Mouse (Mus musculus) midbrain, embryonic 13.5 days (tissue): Measurements from ENCODE around the gene Cpsf4l. TPM values are rescaled to one million over a fixed set of nuclear protein-coding genes. Genes with fewer than 3 reads are reported as not detected.

ENCODE experiments used
- ATAC-seq: fragments of 200-750 bp; cut with Nextera tagmentation; 2 replicates; pipeline ENCODE4 v1.8.0; 2017; ENCODE audit warnings: mild to moderate bottlenecking, moderate TSS enrichment, moderate library complexity
- H3K27ac ChIP-seq: fragments of 300-500 bp; sonication (generic); 2 replicates; pipeline ENCODE4 v1.5.1; 2015; ENCODE audit warnings: inconsistent platforms, mild to moderate bottlenecking, moderate library complexity
- H3K27me3 ChIP-seq: fragments of 300-500 bp; sonication (generic); 2 replicates; pipeline ENCODE4 v1.6.1; 2015; ENCODE audit warnings: mild to moderate bottlenecking, inconsistent platforms
- H3K36me3 ChIP-seq: fragments of 300-500 bp; sonication (generic); 2 replicates; pipeline ENCODE4 v1.6.1; 2015; ENCODE audit warnings: mild to moderate bottlenecking, inconsistent platforms
- H3K4me1 ChIP-seq: fragments of 300-500 bp; sonication (generic); replicated peaks from 2 replicates; pipeline ENCODE4 v1.6.1; 2015; ENCODE audit warnings: inconsistent platforms
- H3K4me2 ChIP-seq: fragments of 300-500 bp; sonication (generic); replicated peaks from 2 replicates; pipeline ENCODE4 v1.6.1; 2015; ENCODE audit warnings: moderate library complexity, mild to moderate bottlenecking, inconsistent platforms
- H3K4me3 ChIP-seq: fragments of 300-500 bp; sonication (generic); replicated peaks from 2 replicates; pipeline ENCODE4 v1.5.1; 2015; ENCODE audit warnings: mild to moderate bottlenecking, inconsistent platforms
- H3K9ac ChIP-seq: fragments of 300-500 bp; sonication (generic); replicated peaks from 2 replicates; pipeline ENCODE4 v1.6.1; 2015; ENCODE audit warnings: mild to moderate bottlenecking, inconsistent platforms
- H3K9me3 ChIP-seq: fragments of 300-500 bp; sonication (generic); 2 replicates; pipeline ENCODE4 v1.6.1; 2016; ENCODE audit warnings: mild to moderate bottlenecking, inconsistent platforms
- WGBS: fragments of 180-500 bp; shearing (Covaris S2); methylation state at CpG from one replicate; pipeline ENCODE4 v1.1.7; 2015; 5-methylcytosine and 5-hydroxymethylcytosine counted together
- polyA plus RNA-seq: library from polyadenylated mRNA; unstranded; fragments of >200 nt; fragmentation: Nextera tagmentation; extraction: Ambion mirVana; gene quantifications from 2 replicates; pipeline ENCODE4 v1.2.1, GENCODE M21; 2015

The Cpsf4l gene
- polyA plus RNA-seq, 1 experiment from 2014 or later = 0.54 TPM

DNA sequence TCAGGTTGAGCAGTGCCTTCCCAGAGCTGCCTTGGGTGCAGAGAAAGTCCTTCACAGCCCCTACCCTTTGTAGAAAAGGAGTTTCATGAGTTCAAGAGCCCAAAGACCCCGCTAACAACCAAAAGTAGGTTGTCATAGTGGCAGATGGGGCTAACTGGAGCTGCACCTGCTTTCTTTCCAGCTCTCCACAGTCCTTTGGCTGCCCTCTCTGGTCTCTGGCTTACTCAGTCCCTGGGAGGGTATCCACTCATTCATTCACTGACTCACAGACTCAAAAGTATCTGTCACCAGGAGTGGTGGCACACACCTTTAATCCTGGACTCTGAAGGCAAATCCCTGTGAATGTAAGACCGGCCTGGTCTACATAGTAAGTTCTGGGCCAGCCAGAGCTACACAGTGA, 6.3 kb upstream of the Cpsf4l start:
- Histone ChIP-seq H3K36me3 (no peaks in the 10 kb centered on the region), H3K9ac (no peak overlapping the region), H3K27me3 (no peaks in the 10 kb centered on the region), H3K4me2 (no peak overlapping the region), H3K4me1 (peaks cover 1% of the 10 kb centered on the region), H3K9me3 (no peaks in the 10 kb centered on the region), H3K27ac (no peak overlapping the region), H3K4me3 (no peak overlapping the region)
- 94% methylated on average over 2 of the region's 2 CpGs for WGBS
- ATAC-seq = no peak

- no peaks in the 10 kb centered on the region for H3K27me3 ChIP-seq
- H3K4me2 ChIP-seq = no peak overlapping the region
- H3K36me3 ChIP-seq = no peaks in the 10 kb centered on the region
- 69% methylated on average over 7 of the region's 7 CpGs for WGBS
- H3K4me3 ChIP-seq = no peak overlapping the region
- no peaks in the 10 kb centered on the region for H3K9me3 ChIP-seq
- H3K4me1 ChIP-seq = peaks cover 11% of the 10 kb centered on the region
- no peak overlapping the region for H3K9ac ChIP-seq
- no peak for ATAC-seq
- no peak overlapping the region for H3K27ac ChIP-seq
Observed at GRCm38 (mm10) chr11:113715078-113715674, 5.4 kb upstream of the Cpsf4l start.

DNA sequence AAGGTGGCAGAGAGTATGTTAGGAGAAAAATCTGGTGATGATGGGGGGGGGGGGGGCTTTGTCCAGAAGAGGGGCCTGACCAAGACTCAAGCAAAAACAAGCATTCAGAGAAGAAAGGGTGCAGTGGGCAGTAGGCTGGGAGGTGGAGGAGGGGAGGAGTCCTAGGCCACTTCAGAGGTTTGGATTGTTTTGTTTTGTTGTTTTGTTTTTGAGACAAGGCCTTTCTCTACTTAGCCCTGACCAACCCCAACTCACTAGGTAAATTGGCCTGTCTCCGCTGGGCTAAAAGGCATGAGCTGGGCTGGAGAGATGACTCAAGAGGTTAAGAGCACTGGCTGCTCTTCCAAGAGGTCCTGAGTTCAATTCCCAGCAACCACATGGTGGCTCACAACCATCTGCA, 1.2 kb upstream of the Cpsf4l start:
- peak overlapping the region; percentile 75 for H3K27ac ChIP-seq
- 57% methylated on average over 1 of the region's 1 CpGs for WGBS
- no peak overlapping the region for H3K4me3 ChIP-seq
- H3K9me3 ChIP-seq = no peaks in the 10 kb centered on the region
- peaks cover 13% of the 10 kb centered on the region; the same call in 1 of the 2 replicates for H3K36me3 ChIP-seq
- H3K4me2 ChIP-seq = no peak overlapping the region
- peaks cover 12% of the 10 kb centered on the region for H3K27me3 ChIP-seq
- H3K9ac ChIP-seq = no peak overlapping the region; the same call in 1 of the 2 replicates
- ATAC-seq = no peak
- peaks cover 23% of the 10 kb centered on the region for H3K4me1 ChIP-seq

GRCm38 (mm10) chr11:113710257-113710777, 500 bp upstream of the Cpsf4l start:
- Histone ChIP-seq H3K4me1 (peaks cover 23% of the 10 kb centered on the region), H3K9ac (peak overlapping the region; percentile 39; the same call in 1 of the 2 replicates), H3K36me3 (peaks cover 15% of the 10 kb centered on the region; the same call in 1 of the 2 replicates), H3K27me3 (peaks cover 12% of the 10 kb centered on the region), H3K4me3 (no peak overlapping the region), H3K4me2 (peak overlapping the region; percentile 7), H3K27ac (peak overlapping the region; percentile 75), H3K9me3 (no peaks in the 10 kb centered on the region)
- ATAC-seq = peak; percentile 62
- under 1% methylated on average over 10 of the region's 10 CpGs for WGBS

- H3K36me3 ChIP-seq = peaks cover 15% of the 10 kb centered on the region; the same call in 1 of the 2 replicates
- no peak overlapping the region for H3K27ac ChIP-seq
- H3K4me2 ChIP-seq = 0 out of 2 replicates have a peak overlapping the region, but pooled peaks have one; percentile 7
- H3K4me3 ChIP-seq = no peak overlapping the region
- WGBS = 9% methylated on average over 15 of the region's 15 CpGs
- no peak overlapping the region for H3K9ac ChIP-seq
- H3K9me3 ChIP-seq = no peaks in the 10 kb centered on the region
- H3K27me3 ChIP-seq = peaks cover 12% of the 10 kb centered on the region
- ATAC-seq = peak; percentile 31
- peaks cover 23% of the 10 kb centered on the region for H3K4me1 ChIP-seq
Observed at GRCm38 (mm10) chr11:113709272-113709671, 545 bp downstream of the Cpsf4l start.

- no peak overlapping the region for H3K27ac ChIP-seq
- ATAC-seq = no peak
- WGBS = 49% methylated on average over 19 of the region's 19 CpGs
- peaks cover 26% of the 10 kb centered on the region for H3K4me1 ChIP-seq
- H3K4me3 ChIP-seq = no peak overlapping the region
- H3K9ac ChIP-seq = no peak overlapping the region
- H3K27me3 ChIP-seq = peaks cover 12% of the 10 kb centered on the region
- H3K4me2 ChIP-seq = no peak overlapping the region
- H3K36me3 ChIP-seq = peaks cover 15% of the 10 kb centered on the region; the same call in 1 of the 2 replicates
- no peaks in the 10 kb centered on the region for H3K9me3 ChIP-seq
Observed at GRCm38 (mm10) chr11:113708629-113709213, 1.1 kb downstream of the Cpsf4l start.

GRCm38 (mm10) chr11:113705966-113706652, 3.7 kb downstream of the Cpsf4l start:
- Histone ChIP-seq H3K9me3 (no peaks in the 10 kb centered on the region), H3K4me1 (peaks cover 25% of the 10 kb centered on the region), H3K27ac (no peak overlapping the region), H3K4me2 (no peak overlapping the region), H3K4me3 (no peak overlapping the region), H3K27me3 (peaks cover 12% of the 10 kb centered on the region), H3K9ac (no peak overlapping the region), H3K36me3 (peaks cover 19% of the 10 kb centered on the region)
- ATAC-seq = no peak
- WGBS = 90% methylated on average over 15 of the region's 15 CpGs

DNA sequence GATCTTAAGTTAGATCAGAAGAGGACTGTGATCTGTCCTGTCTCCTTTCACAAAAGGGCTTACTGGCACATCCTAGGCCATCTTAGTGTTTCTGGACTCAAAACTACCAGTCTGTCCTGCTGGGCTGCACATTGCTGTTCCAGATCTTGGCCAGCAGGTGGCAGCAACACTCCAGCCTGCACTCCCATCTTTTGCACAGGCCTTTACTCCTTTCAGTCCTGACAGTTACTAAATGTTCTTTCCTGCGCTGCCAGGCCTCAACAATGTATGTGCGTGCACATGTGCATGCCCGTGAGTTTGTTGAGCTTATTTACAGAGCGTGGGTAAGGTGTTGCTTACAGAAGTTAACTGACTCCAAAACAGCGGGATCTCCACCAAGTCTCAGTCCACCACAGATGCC, 6.1 kb downstream of the Cpsf4l start:
- Histone ChIP-seq H3K4me1 (peaks cover 4% of the 10 kb centered on the region), H3K27me3 (peaks cover 11% of the 10 kb centered on the region), H3K27ac (no peak overlapping the region), H3K4me3 (no peak overlapping the region), H3K9ac (no peak overlapping the region), H3K36me3 (peaks cover 25% of the 10 kb centered on the region), H3K4me2 (no peak overlapping the region), H3K9me3 (no peaks in the 10 kb centered on the region)
- peak; percentile 75 for ATAC-seq
- 46% methylated on average over 5 of the region's 5 CpGs for WGBS

GRCm38 (mm10) chr11:113699643-113700042, 10.2 kb downstream of the Cpsf4l start:
- Histone ChIP-seq H3K4me2 (no peak overlapping the region), H3K4me1 (peaks cover 9% of the 10 kb centered on the region), H3K4me3 (no peak overlapping the region), H3K9me3 (no peaks in the 10 kb centered on the region), H3K9ac (no peak overlapping the region), H3K36me3 (peaks cover 48% of the 10 kb centered on the region), H3K27ac (no peak overlapping the region), H3K27me3 (no peaks in the 10 kb centered on the region)
- ATAC-seq = no peak
- 90% methylated on average over 7 of the region's 7 CpGs for WGBS

DNA sequence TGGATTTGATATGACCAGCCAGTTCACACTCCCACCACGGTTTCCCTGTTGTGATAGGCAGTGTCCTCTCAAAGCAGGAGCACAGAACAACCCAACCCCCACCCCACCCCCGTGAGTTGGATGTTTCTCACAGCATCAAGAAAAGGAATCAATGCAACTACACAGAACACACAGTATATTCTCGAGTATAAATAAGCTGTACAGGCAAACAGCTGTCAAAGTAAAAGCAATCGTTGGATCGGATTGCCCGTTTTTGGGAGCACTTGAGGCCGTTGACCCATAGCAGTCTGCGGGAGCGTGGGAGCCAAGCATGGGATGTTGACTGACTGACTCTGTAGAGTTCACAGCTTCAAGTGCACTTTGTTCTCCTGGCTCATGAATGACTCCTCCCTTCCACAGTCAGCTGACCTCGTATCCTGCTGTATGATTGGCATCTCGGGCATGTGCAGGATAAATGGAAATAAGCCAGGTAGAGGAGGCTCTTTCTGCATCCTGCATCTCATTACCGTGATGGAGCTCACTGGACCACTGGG, 11.7 kb downstream of the Cpsf4l start:
- H3K36me3 ChIP-seq = peaks cover 64% of the 10 kb centered on the region
- WGBS = 67% methylated on average over 12 of the region's 12 CpGs
- no peaks in the 10 kb centered on the region for H3K27me3 ChIP-seq
- H3K9me3 ChIP-seq = no peaks in the 10 kb centered on the region
- ATAC-seq = no peak
- H3K4me3 ChIP-seq = no peak overlapping the region
- peaks cover 5% of the 10 kb centered on the region; the same call in 1 of the 2 replicates for H3K4me1 ChIP-seq
- H3K9ac ChIP-seq = no peak overlapping the region
- no peak overlapping the region for H3K27ac ChIP-seq
- H3K4me2 ChIP-seq = no peak overlapping the region

DNA sequence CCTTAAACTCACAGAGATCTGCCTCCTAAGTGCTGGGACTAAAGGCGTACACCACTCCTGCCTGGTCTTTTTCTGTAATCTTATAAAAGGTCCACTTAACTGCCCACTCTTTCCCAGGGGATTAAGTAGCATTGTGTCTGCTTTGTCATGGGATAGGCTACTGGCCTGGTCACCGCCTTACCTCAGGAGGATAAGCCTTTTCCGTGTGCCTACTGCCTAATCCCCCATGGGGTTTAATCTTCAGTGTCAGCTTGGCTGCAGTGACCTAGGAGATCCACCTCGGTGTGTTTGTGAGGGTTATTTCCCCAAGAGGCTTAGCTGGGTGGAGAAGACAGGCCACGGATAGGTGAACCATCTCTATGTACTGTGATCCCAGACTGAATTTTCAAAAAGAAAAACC, 12.2 kb downstream of the Cpsf4l start:
- Histone ChIP-seq H3K36me3 (peaks cover 69% of the 10 kb centered on the region), H3K27me3 (no peaks in the 10 kb centered on the region)

GRCm38 (mm10) chr11:113691851-113692250, 18.0 kb downstream of the Cpsf4l start:
- WGBS = 83% methylated on average over 3 of the region's 3 CpGs
- Histone ChIP-seq H3K36me3 (peaks cover 90% of the 10 kb centered on the region), H3K4me2 (no peak overlapping the region), H3K9ac (no peak overlapping the region), H3K4me1 (peaks cover 7% of the 10 kb centered on the region), H3K4me3 (no peak overlapping the region), H3K9me3 (no peaks in the 10 kb centered on the region), H3K27ac (no peak overlapping the region), H3K27me3 (no peaks in the 10 kb centered on the region)
- ATAC-seq = no peak

More for the DNA sequence above, 12.2 kb downstream of the Cpsf4l start:
- no peak for ATAC-seq
- no peak overlapping the region for H3K27ac ChIP-seq
- 22% methylated on average over 5 of the region's 5 CpGs for WGBS
- H3K4me3 ChIP-seq = no peak overlapping the region
- H3K9ac ChIP-seq = no peak overlapping the region
- no peak overlapping the region for H3K4me2 ChIP-seq
- H3K4me1 ChIP-seq = peaks cover 5% of the 10 kb centered on the region; the same call in 1 of the 2 replicates
- H3K9me3 ChIP-seq = no peaks in the 10 kb centered on the region
